Mouse (Mus musculus): ENCODE measurements around the gene Kif26b.

Kif26b gene

GRCm38 (mm10) chr1:178730271-178730670, 201.3 kb downstream of the Kif26b start:
- DNase-seq = no peak

- no peak for DNase-seq
Measured at GRCm38 (mm10) chr1:178733035-178733434, 204.1 kb downstream of the Kif26b start.

GRCm38 (mm10) chr1:178734576-178734975, 205.7 kb downstream of the Kif26b start:
- no peak for DNase-seq

GRCm38 (mm10) chr1:178736931-178737330, 208.0 kb downstream of the Kif26b start:
- no peak for DNase-seq

- DNase-seq = no peak
Measured at GRCm38 (mm10) chr1:178743820-178744219, 214.9 kb downstream of the Kif26b start.

GRCm38 (mm10) chr1:178744526-178744925, 215.6 kb downstream of the Kif26b start:
- DNase-seq = peak; percentile 48 to 66

GRCm38 (mm10) chr1:178744961-178745360, 216.0 kb downstream of the Kif26b start:
- no peak for DNase-seq

GRCm38 (mm10) chr1:178745471-178745870, 216.5 kb downstream of the Kif26b start:
- no peak for DNase-seq

- peak; percentile 62 to 69 for DNase-seq
Measured at GRCm38 (mm10) chr1:178747279-178748221, 218.6 kb downstream of the Kif26b start.

- peak in 1 of 2 experiments; percentile 35 for DNase-seq
Measured at GRCm38 (mm10) chr1:178748222-178748600, 219.3 kb downstream of the Kif26b start.

GRCm38 (mm10) chr1:178748617-178749016, 219.7 kb downstream of the Kif26b start:
- DNase-seq = peak in 1 of 2 experiments; percentile 43

- DNase-seq = peak; percentile 40 to 66
Measured at GRCm38 (mm10) chr1:178749786-178750185, 220.9 kb downstream of the Kif26b start.

GRCm38 (mm10) chr1:178758441-178758840, 229.5 kb downstream of the Kif26b start:
- DNase-seq = no peak

- DNase-seq = no peak
Measured at GRCm38 (mm10) chr1:178762125-178762741, 233.3 kb downstream of the Kif26b start.

GRCm38 (mm10) chr1:178764914-178765313, 236.0 kb downstream of the Kif26b start:
- no peak for DNase-seq

- DNase-seq = no peak
Measured at GRCm38 (mm10) chr1:178765650-178766049, 236.7 kb downstream of the Kif26b start.

- DNase-seq = no peak
Measured at GRCm38 (mm10) chr1:178768976-178769375, 240.1 kb downstream of the Kif26b start.

- no peak for DNase-seq
Measured at GRCm38 (mm10) chr1:178769988-178770387, 241.1 kb downstream of the Kif26b start.

- no peak for DNase-seq
Measured at GRCm38 (mm10) chr1:178770626-178771362, 241.9 kb downstream of the Kif26b start.

GRCm38 (mm10) chr1:178779742-178780141, 250.8 kb downstream of the Kif26b start:
- DNase-seq = no peak

GRCm38 (mm10) chr1:178784043-178784442, 255.1 kb downstream of the Kif26b start:
- DNase-seq = no peak

GRCm38 (mm10) chr1:178791266-178791665, 262.3 kb downstream of the Kif26b start:
- DNase-seq = no peak

GRCm38 (mm10) chr1:178792726-178793125, 263.8 kb downstream of the Kif26b start:
- no peak for DNase-seq

All from cerebellum, postnatal 36 days (tissue).